In the genomic region with DNA sequence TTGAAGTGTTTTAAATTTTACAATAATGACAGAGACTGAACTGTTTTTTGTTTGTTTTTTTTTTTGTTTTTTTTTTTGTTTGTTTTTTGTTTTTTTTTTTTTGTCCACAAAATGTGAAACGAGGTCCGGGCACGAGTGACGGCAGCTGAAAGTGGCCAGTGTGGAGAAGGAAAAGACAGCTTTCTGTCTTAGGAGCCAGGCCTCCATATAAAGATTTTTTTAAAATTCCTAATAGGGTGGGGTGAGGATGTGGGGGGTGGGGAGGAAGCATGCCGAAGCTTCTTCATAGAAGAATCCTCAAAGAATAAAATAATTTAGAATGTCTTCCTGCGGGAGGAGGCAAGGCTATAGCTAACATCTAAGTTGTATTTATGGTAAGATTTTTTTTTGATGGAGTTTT, we compare ENCODE assay signal across 8 mouse cellular contexts.
A peak's percentile ranks its signal among the peaks of the same experiment; 100 is the strongest.
DNase-seq lines count a peak whose midpoint lies in the region; ATAC-seq and TF ChIP-seq lines count a peak whose summit lies in the region.

No protein-coding gene starts in this region.

- H3K9ac ChIP-seq in kidney, embryonic 14.5 days (ENCODE audit: low read depth, low read length), result peak overlapping the region; percentile 82
- H3K9ac ChIP-seq in heart, postnatal 0 days (replicated peaks; ENCODE audit: low read depth, low read length), result peak overlapping the region; percentile 76
- H3K9ac ChIP-seq in liver, embryonic 16.5 days (ENCODE audit: low read depth, low read length), result peak overlapping the region; percentile 28; the same call in 1 of the 2 replicates

- no peak for TF ChIP-seq CTCF in heart, postnatal 0 days (IDR thresholded peaks at IDR 0.05; ENCODE audit: low read depth)

- no peak for ATAC-seq in kidney, embryonic 14.5 days (ENCODE audit: low FRiP score, low TSS enrichment)
- no peak for ATAC-seq in heart, postnatal 0 days (ENCODE audit: insufficient read depth, low read depth)
- ATAC-seq in liver, embryonic 16.5 days (ENCODE audit: low read depth), result no peak
- ATAC-seq in erythroid progenitor cell, adult 5-6 weeks (replicated peaks; ENCODE audit: low FRiP score, poor library complexity, severe bottlenecking), result no peak

- WGBS in kidney, embryonic 14.5 days, result 2% methylated on average over 6 of the region's 6 CpGs
- WGBS in heart, postnatal 0 days, result under 1% methylated on average over 6 of the region's 6 CpGs
- 6% methylated on average over 6 of the region's 6 CpGs for WGBS in liver, embryonic 16.5 days (ENCODE audit: insufficient replicate concordance)

- H3K4me2 ChIP-seq in kidney, embryonic 14.5 days (replicated peaks; ENCODE audit: low read depth, low read length), result peak overlapping the region; percentile 48
- peak overlapping the region; percentile 83 for H3K4me2 ChIP-seq in heart, postnatal 0 days (ENCODE audit: low read depth, low read length)
- H3K4me2 ChIP-seq in liver, embryonic 16.5 days (ENCODE audit: low read depth, low read length), result peak overlapping the region; percentile 79

- H3K9me3 ChIP-seq in kidney, embryonic 14.5 days (ENCODE audit: control insufficient read depth, low read length), result no peaks in the 10 kb centered on the region
- no peaks in the 10 kb centered on the region for H3K9me3 ChIP-seq in heart, postnatal 0 days (replicated peaks; ENCODE audit: control insufficient read depth, low read length)
- H3K9me3 ChIP-seq in liver, embryonic 16.5 days (replicated peaks; ENCODE audit: control insufficient read depth, low read length), result no peaks in the 10 kb centered on the region

- H3K36me3 ChIP-seq in kidney, embryonic 14.5 days (ENCODE audit: control insufficient read depth, insufficient read depth, low read length), result peaks cover 7% of the 10 kb centered on the region; the same call in 1 of the 2 replicates
- no peaks in the 10 kb centered on the region; the same call in 1 of the 2 replicates for H3K36me3 ChIP-seq in heart, postnatal 0 days (replicated peaks; ENCODE audit: control insufficient read depth, insufficient read depth, low read length)
- no peaks in the 10 kb centered on the region for H3K36me3 ChIP-seq in liver, embryonic 16.5 days (ENCODE audit: control insufficient read depth, insufficient read depth)

- no peak for TF ChIP-seq EP300 in heart, postnatal 0 days (IDR thresholded peaks at IDR 0.05; ENCODE audit: low read depth)

- H3K4me1 ChIP-seq in kidney, embryonic 14.5 days (ENCODE audit: control insufficient read depth, insufficient read depth, low read length), result peaks cover 10% of the 10 kb centered on the region; the same call in 1 of the 2 replicates
- H3K4me1 ChIP-seq in heart, postnatal 0 days (ENCODE audit: control insufficient read depth, insufficient read depth), result peaks cover 12% of the 10 kb centered on the region
- no peaks in the 10 kb centered on the region; the same call in none of the 2 replicates for H3K4me1 ChIP-seq in liver, embryonic 16.5 days (ENCODE audit: control insufficient read depth, low read depth, low read length)

- DNase-seq in kidney, adult 11 months, result no peak
- peak; percentile 44 for DNase-seq in brain, adult 2 months (ENCODE audit: low read depth, low spot score)
- peak; percentile 28 for DNase-seq in heart, postnatal 0 days (ENCODE audit: low spot score)
- DNase-seq in frontal cortex, adult 2 months (ENCODE audit: extremely low spot score in 1 of 2, low spot score in 1 of 2), result no peak
- DNase-seq in left cerebral cortex, adult 18-20 months (ENCODE audit: low spot score in 2 of 2), result no peak

- H3K27ac ChIP-seq in kidney, embryonic 14.5 days (ENCODE audit: low read depth, low read length), result peak overlapping the region; percentile 93
- peak overlapping the region; percentile 98 for H3K27ac ChIP-seq in heart, postnatal 0 days (ENCODE audit: low read depth)
- H3K27ac ChIP-seq in liver, embryonic 16.5 days (ENCODE audit: low read length), result no peak overlapping the region; the same call in 1 of the 2 replicates

- H3K27me3 ChIP-seq in kidney, embryonic 14.5 days (ENCODE audit: control insufficient read depth, insufficient read depth, low read length), result no peaks in the 10 kb centered on the region
- no peaks in the 10 kb centered on the region for H3K27me3 ChIP-seq in heart, postnatal 0 days (ENCODE audit: control insufficient read depth, insufficient read depth, low read length)
- no peaks in the 10 kb centered on the region for H3K27me3 ChIP-seq in liver, embryonic 16.5 days (ENCODE audit: control insufficient read depth, insufficient read depth, low read depth, low read length)

- H3K4me3 ChIP-seq in kidney, embryonic 14.5 days (ENCODE audit: low read length), result peak overlapping the region; percentile 86
- peak overlapping the region; percentile 71 for H3K4me3 ChIP-seq in heart, postnatal 0 days (ENCODE audit: low read depth, low read length)
- peak overlapping the region; percentile 66 for H3K4me3 ChIP-seq in liver, embryonic 16.5 days (ENCODE audit: low read depth, low read length)

Comparison
In these comparisons a context has a peak if more than half of its experiments do, and no peak if none do; other contexts are left out.
1. H3K9ac ChIP-seq: peak in every context shown above with its lines; median percentile 82 in kidney, embryonic 14.5 days; 76 in heart, postnatal 0 days; 28 in liver, embryonic 16.5 days.
2. DNase-seq: peak in brain, adult 2 months (single experiment) and heart, postnatal 0 days (single experiment); none in kidney, adult 11 months (single experiment), frontal cortex, adult 2 months (0 of 2) and left cerebral cortex, adult 18-20 months (0 of 2).
3. Peak in every context shown above with its lines, with median percentiles within 50 percentile points of each other: H3K4me2 ChIP-seq and H3K4me3 ChIP-seq.